Mouse (Mus musculus) limb, embryonic 10.5 days (tissue): Measurements from ENCODE around the gene Acox3. TPM values are rescaled to one million over a fixed set of nuclear protein-coding genes. Genes with fewer than 3 reads are reported as not detected.
A peak's percentile ranks its signal among the peaks of the same experiment; 100 is the strongest.

Experiments used
- DNase-seq: peaks from one replicate; pipeline ENCODE4 v3.0.0-alpha.2; 2017; ENCODE audit warnings: low spot score
- H3K27ac ChIP-seq: fragments of 300-500 bp; sonication (generic); 2 replicates; pipeline ENCODE4 v1.5.1; 2016; ENCODE audit warnings: mild to moderate bottlenecking
- H3K27me3 ChIP-seq: fragments of 300-500 bp; sonication (generic); 2 replicates; pipeline ENCODE4 v1.6.1; 2016; ENCODE audit warnings: low read depth, mild to moderate bottlenecking; ENCODE audit not compliant: poor library complexity, severe bottlenecking
- H3K36me3 ChIP-seq: fragments of 300-500 bp; sonication (generic); 2 replicates; pipeline ENCODE4 v1.6.1; 2016; ENCODE audit warnings: mild to moderate bottlenecking, moderate library complexity
- H3K4me1 ChIP-seq: fragments of 300-500 bp; sonication (generic); 2 replicates; pipeline ENCODE4 v1.6.1; 2016
- H3K4me3 ChIP-seq: fragments of 300-500 bp; sonication (generic); 2 replicates; pipeline ENCODE4 v1.5.1; 2016; ENCODE audit warnings: mild to moderate bottlenecking, moderate library complexity
- H3K9me3 ChIP-seq: fragments of 300-500 bp; sonication (generic); replicated peaks from 2 replicates; pipeline ENCODE4 v1.6.1; 2016; ENCODE audit warnings: mild to moderate bottlenecking
- WGBS: fragments of 180-500 bp; shearing (Covaris S2); methylation state at CpG from one replicate; pipeline ENCODE4 v1.1.7; 2016; 5-methylcytosine and 5-hydroxymethylcytosine counted together
- polyA plus RNA-seq: library from polyadenylated mRNA; unstranded; fragments of >200 nt; fragmentation: Nextera tagmentation; extraction: Ambion mirVana; gene quantifications from 2 replicates; pipeline ENCODE4 v1.2.1, GENCODE M21; 2016

The Acox3 gene
- polyA plus RNA-seq, 1 experiment from 2014 or later = 11.5 TPM

DNA sequence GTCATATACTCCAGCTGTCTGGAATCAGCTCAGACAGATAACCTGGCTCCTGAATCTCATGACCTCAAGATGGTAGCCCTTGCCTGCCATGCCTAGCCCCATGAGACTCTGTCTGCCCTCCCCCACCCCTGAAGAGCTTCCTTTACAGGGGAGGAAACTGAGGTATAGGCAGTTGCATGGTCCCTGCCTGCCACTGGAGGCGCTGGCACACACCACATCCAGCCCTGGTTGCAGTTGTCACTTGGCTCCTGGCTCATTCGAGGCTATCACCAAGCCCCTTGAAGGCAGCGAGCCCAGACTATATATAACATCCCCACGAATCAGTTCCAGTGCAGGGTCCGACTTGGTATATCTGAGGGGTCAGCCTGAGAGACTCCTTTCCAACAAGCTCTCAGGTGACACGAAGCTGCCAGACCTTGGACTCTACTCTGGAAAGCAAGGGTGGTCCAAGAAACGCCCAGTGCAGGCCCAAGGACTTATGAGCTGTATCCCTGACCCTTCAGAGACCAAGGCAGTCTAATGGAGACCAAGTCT is 44.5 kb downstream of the Acox3 start:
- Histone ChIP-seq H3K36me3 (no peaks in the 10 kb centered on the region), H3K27ac (no peak overlapping the region), H3K9me3 (no peaks in the 10 kb centered on the region), H3K4me3 (no peak overlapping the region), H3K27me3 (no peaks in the 10 kb centered on the region), H3K4me1 (no peaks in the 10 kb centered on the region)
- no peak for DNase-seq
- 60% methylated on average over 7 of the region's 7 CpGs for WGBS

GRCm38 (mm10) chr5:35628685-35629084 is 45.8 kb downstream of the Acox3 start:
- Histone ChIP-seq H3K27me3 (no peaks in the 10 kb centered on the region), H3K9me3 (no peaks in the 10 kb centered on the region), H3K27ac (no peak overlapping the region), H3K36me3 (no peaks in the 10 kb centered on the region), H3K4me1 (peaks cover 6% of the 10 kb centered on the region), H3K4me3 (no peak overlapping the region)
- no peak for DNase-seq
- WGBS = 39% methylated on average over 1 of the region's 1 CpGs

GRCm38 (mm10) chr5:35629333-35629732 is 46.5 kb downstream of the Acox3 start:
- Histone ChIP-seq H3K4me3 (no peak overlapping the region), H3K27ac (no peak overlapping the region), H3K27me3 (no peaks in the 10 kb centered on the region), H3K36me3 (no peaks in the 10 kb centered on the region), H3K4me1 (peaks cover 6% of the 10 kb centered on the region), H3K9me3 (no peaks in the 10 kb centered on the region)
- no peak for DNase-seq

DNA sequence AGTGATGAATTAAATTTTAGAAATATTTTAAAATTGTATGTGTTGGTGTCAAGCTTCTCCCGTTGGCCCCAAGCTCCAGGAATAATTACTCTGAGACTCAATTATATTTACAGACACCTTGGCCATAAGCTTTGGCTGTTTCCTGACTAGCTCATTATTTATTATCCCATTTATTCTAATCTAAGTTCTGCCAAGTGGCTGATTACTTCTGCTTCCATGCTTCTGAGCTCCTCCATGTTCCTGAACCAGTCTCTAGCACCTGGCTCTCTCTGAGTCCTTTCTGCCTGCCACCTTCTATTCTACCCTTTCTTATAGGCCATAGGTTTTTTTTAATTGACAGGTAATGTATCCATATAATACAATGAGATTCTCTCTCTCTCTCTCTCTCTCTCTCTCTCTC is 47.9 kb downstream of the Acox3 start:
- H3K27ac ChIP-seq = no peak overlapping the region
- 92% methylated on average over 1 of the region's 1 CpGs for WGBS
- H3K4me1 ChIP-seq = peaks cover 6% of the 10 kb centered on the region
- no peaks in the 10 kb centered on the region for H3K36me3 ChIP-seq
- no peak for DNase-seq
- H3K9me3 ChIP-seq = no peaks in the 10 kb centered on the region
- no peak overlapping the region for H3K4me3 ChIP-seq
- H3K27me3 ChIP-seq = no peaks in the 10 kb centered on the region

GRCm38 (mm10) chr5:35631224-35631623 is 48.4 kb downstream of the Acox3 start:
- WGBS = 89% methylated on average over 3 of the region's 3 CpGs

GRCm38 (mm10) chr5:35631755-35632154 is 48.9 kb downstream of the Acox3 start:
- H3K36me3 ChIP-seq = no peaks in the 10 kb centered on the region
- DNase-seq = no peak
- no peak overlapping the region for H3K27ac ChIP-seq
- WGBS = 75% methylated on average over 5 of the region's 5 CpGs
- no peaks in the 10 kb centered on the region for H3K9me3 ChIP-seq
- H3K27me3 ChIP-seq = no peaks in the 10 kb centered on the region
- H3K4me1 ChIP-seq = peaks cover 6% of the 10 kb centered on the region
- no peak overlapping the region for H3K4me3 ChIP-seq

More at GRCm38 (mm10) chr5:35631224-35631623, 48.4 kb downstream of the Acox3 start:
- no peak for DNase-seq
- H3K36me3 ChIP-seq = no peaks in the 10 kb centered on the region
- no peak overlapping the region for H3K27ac ChIP-seq
- no peaks in the 10 kb centered on the region for H3K27me3 ChIP-seq
- peaks cover 6% of the 10 kb centered on the region for H3K4me1 ChIP-seq
- no peak overlapping the region for H3K4me3 ChIP-seq
- H3K9me3 ChIP-seq = no peaks in the 10 kb centered on the region

DNA sequence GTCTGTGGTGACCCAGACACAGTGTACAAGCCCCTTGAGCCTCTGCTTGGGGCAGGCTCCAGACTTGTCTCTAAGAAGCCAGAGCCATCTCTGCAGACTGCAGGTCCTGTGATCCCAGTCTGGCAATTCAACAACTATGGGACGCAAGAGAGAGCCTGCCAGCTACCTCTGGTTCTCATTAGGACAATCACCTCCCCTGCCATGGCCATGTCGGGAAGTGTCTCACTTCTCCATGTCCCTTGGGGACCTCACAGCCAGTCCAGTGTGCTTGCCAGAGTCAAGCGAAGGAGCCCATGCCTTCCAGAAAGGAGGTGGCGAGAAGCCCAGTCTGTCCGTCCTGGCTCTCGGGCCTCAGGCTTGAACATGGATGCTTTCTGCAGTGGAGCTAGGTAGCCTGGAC is 50.0 kb downstream of the Acox3 start:
- 81% methylated on average over 6 of the region's 6 CpGs for WGBS

GRCm38 (mm10) chr5:35636016-35636415 is 53.2 kb downstream of the Acox3 start:
- H3K27ac ChIP-seq = no peak overlapping the region
- no peaks in the 10 kb centered on the region for H3K27me3 ChIP-seq
- H3K9me3 ChIP-seq = no peaks in the 10 kb centered on the region
- H3K4me3 ChIP-seq = no peak overlapping the region
- DNase-seq = no peak
- no peaks in the 10 kb centered on the region for H3K36me3 ChIP-seq
- H3K4me1 ChIP-seq = peaks cover 6% of the 10 kb centered on the region
- WGBS = 89% methylated on average over 2 of the region's 2 CpGs

More for the DNA sequence above, 50.0 kb downstream of the Acox3 start:
- H3K4me3 ChIP-seq = no peak overlapping the region
- H3K4me1 ChIP-seq = peaks cover 6% of the 10 kb centered on the region
- no peaks in the 10 kb centered on the region for H3K36me3 ChIP-seq
- DNase-seq = no peak
- 0 out of 2 replicates have a peak overlapping the region, but pooled peaks have one; percentile 5 for H3K27ac ChIP-seq
- H3K9me3 ChIP-seq = no peaks in the 10 kb centered on the region
- H3K27me3 ChIP-seq = no peaks in the 10 kb centered on the region

- 76% methylated on average over 10 of the region's 10 CpGs for WGBS
- no peaks in the 10 kb centered on the region for H3K4me1 ChIP-seq
- no peak overlapping the region for H3K4me3 ChIP-seq
- no peaks in the 10 kb centered on the region for H3K9me3 ChIP-seq
- no peaks in the 10 kb centered on the region for H3K27me3 ChIP-seq
- no peak for DNase-seq
- H3K27ac ChIP-seq = no peak overlapping the region
- no peaks in the 10 kb centered on the region for H3K36me3 ChIP-seq
These were observed 59.2 kb downstream of the Acox3 start for GRCm38 (mm10) chr5:35641961-35642584.

DNA sequence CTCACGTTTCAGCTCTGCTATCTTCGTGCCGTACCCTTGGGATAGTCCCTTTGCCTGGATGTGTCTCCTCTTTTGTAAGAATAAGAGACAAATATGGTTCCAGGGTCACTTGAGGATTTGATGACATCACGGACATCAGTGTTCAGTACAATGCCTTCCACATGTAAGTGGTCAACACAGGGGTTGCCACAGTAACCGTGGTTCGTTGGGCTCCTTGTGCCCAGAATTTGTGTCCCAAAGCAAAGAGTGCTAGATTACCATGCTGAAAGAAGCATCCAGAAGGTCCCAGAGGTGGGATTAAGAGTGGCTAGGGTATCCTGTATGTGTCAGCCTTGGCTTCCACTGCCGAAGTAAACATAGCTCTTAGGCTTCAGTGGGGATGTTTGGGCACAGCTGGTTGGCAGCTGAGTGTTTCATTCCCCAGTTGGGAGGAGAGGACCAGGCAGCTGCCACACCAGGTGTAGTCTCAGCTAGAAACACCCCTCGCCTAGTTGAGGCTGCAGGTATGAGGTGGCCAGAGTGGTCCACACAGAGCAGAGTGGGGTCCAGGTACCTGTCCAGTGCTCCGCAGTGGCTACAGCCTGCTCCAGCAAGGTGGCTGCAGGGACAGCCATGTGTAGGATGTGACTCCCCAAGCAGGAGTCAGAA is 60.7 kb downstream of the Acox3 start:
- Histone ChIP-seq H3K27me3 (no peaks in the 10 kb centered on the region), H3K4me1 (no peaks in the 10 kb centered on the region)
- no peak for DNase-seq

DNA sequence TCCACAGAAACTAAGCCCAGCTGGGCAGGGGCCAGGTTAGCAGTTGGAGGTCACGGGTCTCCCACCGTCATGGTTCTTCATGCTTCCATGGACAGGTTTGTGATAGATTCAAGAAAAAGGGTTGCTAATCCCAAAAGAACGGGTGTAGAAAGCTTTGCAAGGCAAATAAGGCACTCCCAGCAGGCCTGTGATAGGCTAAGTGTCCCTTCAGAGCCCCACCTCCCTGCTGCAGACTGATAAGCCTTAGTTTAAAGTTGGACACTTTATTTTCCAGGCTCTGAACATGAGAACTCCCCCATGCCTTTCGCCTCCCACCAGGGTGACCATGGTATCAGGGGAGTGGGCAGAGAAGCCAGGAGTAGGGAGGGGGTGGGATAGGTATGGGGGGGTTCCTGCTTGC is 61.2 kb downstream of the Acox3 start:
- Histone ChIP-seq H3K27ac (no peak overlapping the region), H3K27me3 (no peaks in the 10 kb centered on the region), H3K4me3 (no peak overlapping the region), H3K9me3 (no peaks in the 10 kb centered on the region), H3K36me3 (no peaks in the 10 kb centered on the region), H3K4me1 (no peaks in the 10 kb centered on the region)
- 73% methylated on average over 4 of the region's 4 CpGs for WGBS
- no peak for DNase-seq

More for the DNA sequence above, 60.7 kb downstream of the Acox3 start:
- H3K4me3 ChIP-seq = no peak overlapping the region
- no peaks in the 10 kb centered on the region for H3K36me3 ChIP-seq
- WGBS = 83% methylated on average over 9 of the region's 9 CpGs
- H3K27ac ChIP-seq = no peak overlapping the region
- no peaks in the 10 kb centered on the region for H3K9me3 ChIP-seq

DNA sequence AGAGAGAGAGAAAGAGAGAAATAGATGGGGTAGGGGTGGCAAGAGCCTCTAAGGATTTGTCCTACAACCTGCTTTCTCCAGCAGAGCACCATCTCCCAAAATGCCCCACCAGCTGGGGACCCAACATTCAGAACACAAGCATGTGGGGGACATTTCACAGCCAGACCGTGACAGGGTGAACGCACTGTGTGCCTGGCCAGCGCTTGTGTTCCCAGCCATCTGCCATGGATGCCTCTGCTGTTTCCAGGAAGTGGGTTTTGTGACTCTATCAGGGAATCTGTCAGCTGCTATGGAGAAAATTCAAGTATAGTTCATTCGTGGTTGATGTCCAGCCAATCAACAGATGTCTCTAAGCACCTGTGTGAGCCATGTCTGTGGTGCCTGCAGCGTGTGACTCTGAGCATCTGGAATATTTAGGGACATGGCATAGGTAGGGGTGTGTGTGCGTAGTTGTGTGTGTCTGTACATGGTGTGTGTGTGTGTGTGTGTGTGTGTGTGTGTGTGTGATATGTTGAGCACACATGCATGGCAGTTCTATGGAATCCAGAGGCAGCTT is 63.2 kb downstream of the Acox3 start:
- DNase-seq = no peak
- no peak overlapping the region for H3K27ac ChIP-seq
- 88% methylated on average over 6 of the region's 6 CpGs for WGBS

GRCm38 (mm10) chr5:35646927-35647326 is 64.1 kb downstream of the Acox3 start:
- Histone ChIP-seq H3K27ac (no peak overlapping the region), H3K9me3 (no peaks in the 10 kb centered on the region), H3K4me1 (no peaks in the 10 kb centered on the region), H3K36me3 (no peaks in the 10 kb centered on the region), H3K4me3 (no peak overlapping the region), H3K27me3 (no peaks in the 10 kb centered on the region)
- 96% methylated on average over 1 of the region's 1 CpGs for WGBS
- no peak for DNase-seq

More for the DNA sequence above, 63.2 kb downstream of the Acox3 start:
- no peak overlapping the region for H3K4me3 ChIP-seq
- H3K36me3 ChIP-seq = no peaks in the 10 kb centered on the region
- no peaks in the 10 kb centered on the region for H3K9me3 ChIP-seq
- H3K4me1 ChIP-seq = no peaks in the 10 kb centered on the region
- no peaks in the 10 kb centered on the region for H3K27me3 ChIP-seq
